Mouse (Mus musculus) right cerebral cortex, postnatal 4 days (tissue): ENCODE data around the gene Kdm4b.

Experiments
- DNase-seq: peaks from one replicate; pipeline ENCODE4 v3.0.0-alpha.2; 2022

The Kdm4b gene

GRCm38 (mm10) chr17:56393889-56394288 lies 68.0 kb downstream of the Kdm4b start:
- no peak for DNase-seq

GRCm38 (mm10) chr17:56396051-56396450 lies 70.2 kb downstream of the Kdm4b start:
- DNase-seq: no peak

GRCm38 (mm10) chr17:56400221-56400620 lies 74.4 kb downstream of the Kdm4b start:
- DNase-seq: no peak

- DNase-seq: no peak
Observed at GRCm38 (mm10) chr17:56401051-56401521, 75.2 kb downstream of the Kdm4b start.

- no peak for DNase-seq
Observed at GRCm38 (mm10) chr17:56405341-56405740, 79.5 kb downstream of the Kdm4b start.

GRCm38 (mm10) chr17:56405856-56406840 lies 80.3 kb downstream of the Kdm4b start:
- DNase-seq: peak; percentile 69

GRCm38 (mm10) chr17:56406878-56407277 lies 81.0 kb downstream of the Kdm4b start:
- DNase-seq: no peak

- DNase-seq: no peak
Observed at GRCm38 (mm10) chr17:56407379-56407778, 81.5 kb downstream of the Kdm4b start.

GRCm38 (mm10) chr17:56408965-56409625 lies 83.2 kb downstream of the Kdm4b start:
- DNase-seq: no peak

GRCm38 (mm10) chr17:56409759-56410158 lies 83.9 kb downstream of the Kdm4b start:
- DNase-seq: no peak

GRCm38 (mm10) chr17:56411437-56411836 lies 85.6 kb downstream of the Kdm4b start:
- DNase-seq: no peak

GRCm38 (mm10) chr17:56413113-56413512 lies 87.3 kb downstream of the Kdm4b start:
- no peak for DNase-seq

GRCm38 (mm10) chr17:56414785-56415184 lies 88.9 kb downstream of the Kdm4b start:
- no peak for DNase-seq

GRCm38 (mm10) chr17:56418304-56418703 lies 92.4 kb downstream of the Kdm4b start:
- no peak for DNase-seq

- DNase-seq: no peak
Observed at GRCm38 (mm10) chr17:56420022-56420421, 94.2 kb downstream of the Kdm4b start.

GRCm38 (mm10) chr17:56424726-56425583 lies 99.1 kb downstream of the Kdm4b start:
- no peak for DNase-seq

- DNase-seq: peak; percentile 87
Observed at GRCm38 (mm10) chr17:56425584-56425914, 99.7 kb downstream of the Kdm4b start.

GRCm38 (mm10) chr17:56425941-56426340 lies 100.1 kb downstream of the Kdm4b start:
- no peak for DNase-seq

GRCm38 (mm10) chr17:56427857-56428256 lies 102.0 kb downstream of the Kdm4b start:
- no peak for DNase-seq

GRCm38 (mm10) chr17:56431582-56431981 lies 105.7 kb downstream of the Kdm4b start:
- no peak for DNase-seq

GRCm38 (mm10) chr17:56439731-56440460 lies 114.0 kb downstream of the Kdm4b start:
- no peak for DNase-seq

GRCm38 (mm10) chr17:56442316-56442715 lies 116.5 kb downstream of the Kdm4b start:
- DNase-seq: no peak
